Mouse (Mus musculus): ENCODE measurements around the gene Notch1.
A peak's percentile ranks its signal among the peaks of the same experiment; 100 is the strongest.

The Notch1 gene

DNA sequence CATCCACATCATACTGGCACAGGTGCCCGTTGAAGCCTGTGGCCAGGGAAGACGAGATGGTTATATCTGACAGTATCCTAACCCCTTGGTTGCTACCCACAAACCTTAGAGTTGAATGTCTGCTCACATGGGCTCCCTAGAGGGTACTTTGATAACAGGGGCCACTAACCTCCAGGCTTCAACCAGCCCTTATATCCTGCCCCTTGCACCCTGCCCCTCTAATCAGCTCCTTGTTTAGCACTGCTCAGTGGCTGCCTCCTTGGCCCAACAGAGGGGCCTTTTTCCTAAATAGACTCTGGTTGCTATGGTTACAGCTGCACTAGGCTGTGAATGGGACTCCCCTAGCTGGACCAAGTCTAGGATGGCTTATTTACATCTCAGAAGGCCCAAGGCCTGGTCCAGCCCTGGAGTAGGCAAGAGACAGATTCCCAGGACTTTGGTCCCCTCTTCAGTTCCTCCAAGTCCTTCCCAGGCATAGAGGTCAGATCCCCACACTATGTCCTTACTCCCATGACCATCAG lies 37.7 kb downstream of the Notch1 start:
- DNase-seq (ENCODE audit: low read depth), result no peak

DNA sequence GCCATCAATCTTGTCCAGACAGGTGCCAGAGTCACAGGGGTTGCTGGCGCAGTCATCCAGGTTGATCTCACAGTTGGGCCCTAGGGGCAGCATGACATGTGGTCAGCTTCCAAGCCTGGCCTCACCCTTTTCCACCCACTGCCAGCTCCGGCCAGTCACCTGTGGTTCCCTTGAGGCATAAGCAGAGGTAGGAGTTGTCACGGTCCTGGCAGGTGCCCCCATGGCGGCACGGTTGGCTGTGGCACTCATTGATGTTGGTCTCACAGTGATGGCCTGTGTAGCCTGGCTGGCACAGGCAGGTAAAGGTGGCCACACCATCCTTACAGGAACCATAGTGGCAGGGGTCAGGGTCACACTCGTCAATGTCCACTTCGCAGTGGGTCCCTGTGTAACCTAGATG lies 38.6 kb downstream of the Notch1 start:
- no peak for DNase-seq (ENCODE audit: low read depth)

DNA sequence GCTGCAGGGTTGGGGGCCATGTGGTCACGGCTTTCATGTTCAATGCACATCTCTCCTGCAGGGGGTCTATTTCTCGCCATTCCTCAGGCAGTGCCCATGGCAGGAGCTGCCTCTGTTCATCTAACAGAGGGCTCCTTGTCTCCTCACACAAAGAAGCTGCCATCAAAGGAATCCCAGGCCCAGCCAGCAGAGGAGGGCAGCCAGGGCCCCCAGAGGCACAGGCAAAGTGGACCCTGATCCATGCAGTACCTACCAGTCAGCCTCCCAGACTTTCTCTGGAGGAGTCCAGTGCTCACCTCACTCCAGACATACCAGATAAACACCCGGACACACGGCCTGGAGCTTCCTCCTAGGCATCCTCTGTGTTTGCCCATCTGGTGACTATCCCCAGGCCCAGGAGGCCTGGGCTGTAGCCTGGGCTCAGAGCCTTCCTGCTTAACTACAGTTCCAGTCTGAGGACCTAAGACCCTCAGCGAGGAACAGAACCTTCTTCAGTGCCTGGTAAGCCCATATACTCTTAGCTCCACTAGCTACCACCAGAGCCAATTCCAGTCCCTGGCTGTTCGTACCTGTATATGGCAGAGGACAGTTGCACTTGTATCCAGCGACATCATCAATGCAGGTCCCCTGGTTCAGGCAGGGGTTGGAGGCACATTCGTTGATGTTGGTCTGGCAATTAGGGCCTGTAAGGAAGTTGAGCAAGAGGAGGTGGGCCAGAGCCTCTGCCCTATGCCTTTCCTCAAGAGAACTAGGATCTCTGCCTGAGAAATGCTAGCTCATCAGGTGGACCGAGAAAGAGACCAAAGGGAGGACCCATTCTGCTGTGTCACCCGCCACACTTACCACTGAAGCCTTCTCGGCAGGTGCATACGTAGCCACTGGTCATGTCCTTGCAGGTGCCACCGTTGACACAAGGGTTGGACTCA lies 40.7 kb downstream of the Notch1 start:
- DNase-seq (ENCODE audit: low read depth), result no peak

DNA sequence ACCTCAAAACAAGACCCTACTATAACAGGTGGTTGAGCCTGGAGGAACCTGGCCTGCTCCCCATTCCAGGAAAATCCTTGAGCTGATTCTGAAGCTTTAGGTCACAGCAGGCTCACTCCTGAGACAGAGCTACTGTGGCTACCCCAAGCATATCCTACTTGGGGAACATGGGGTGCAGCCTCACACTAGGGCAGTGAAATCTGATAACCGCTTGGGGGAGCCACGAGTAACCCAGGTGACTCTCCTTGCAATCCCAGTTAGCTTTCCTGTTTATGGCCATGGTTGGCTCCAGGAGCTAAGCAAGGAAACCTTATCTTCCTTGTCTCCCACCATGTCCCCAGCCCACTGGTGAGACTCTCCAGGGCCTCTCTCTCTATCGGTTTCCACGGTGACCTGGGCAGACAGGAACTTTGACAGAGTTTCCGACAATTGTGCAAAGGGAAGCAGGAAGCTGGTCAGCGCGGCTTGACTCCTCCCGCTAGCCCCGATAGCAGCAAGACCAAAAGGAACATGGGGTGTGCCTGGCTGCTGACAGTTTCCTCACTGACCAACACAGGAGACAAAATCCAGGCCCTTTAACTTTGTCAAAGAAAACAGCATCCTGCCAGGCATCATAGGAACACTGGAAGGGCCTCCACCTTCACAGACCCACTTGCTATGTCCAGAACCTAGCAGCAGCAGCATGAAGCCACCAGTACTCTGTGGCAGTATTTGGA lies 41.5 kb downstream of the Notch1 start:
- DNase-seq (ENCODE audit: low read depth), result peak; percentile 36

DNA sequence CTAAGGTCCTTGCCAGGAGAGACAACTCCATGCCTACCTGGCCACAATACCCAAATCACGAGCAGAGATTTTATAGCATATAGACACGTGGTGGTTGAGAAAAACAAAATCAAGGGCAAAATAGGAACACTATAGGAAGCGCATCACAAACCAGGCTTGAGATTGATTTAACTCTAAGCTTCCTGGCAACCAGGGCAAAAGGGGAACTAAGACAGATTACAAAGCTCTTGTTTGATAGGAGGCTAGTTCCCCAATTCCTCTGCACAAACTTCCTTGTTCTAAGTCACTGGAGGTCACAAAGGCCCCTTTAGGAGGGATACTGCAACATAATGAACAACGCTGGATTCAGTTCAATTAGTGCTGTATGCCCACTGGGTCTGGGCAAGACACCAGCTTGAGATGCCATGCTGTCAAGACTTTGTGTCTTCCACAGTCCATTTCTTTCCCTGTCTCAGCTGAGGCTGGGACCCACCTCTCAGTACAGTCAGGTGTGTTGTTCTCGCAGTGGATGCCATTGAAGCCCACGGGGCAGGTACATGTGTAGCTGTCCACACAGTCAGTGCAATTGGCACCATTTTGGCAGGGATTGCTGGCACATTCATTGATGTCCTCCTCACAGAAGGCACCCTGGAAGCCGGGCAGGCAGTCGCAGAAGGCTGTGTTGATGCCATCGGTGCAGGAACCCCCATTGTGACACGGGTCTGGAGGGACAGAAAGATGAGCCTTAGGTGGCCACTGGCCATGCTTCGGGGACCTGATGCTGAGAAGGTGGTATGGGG lies 44.0 kb downstream of the Notch1 start:
- no peak for DNase-seq (ENCODE audit: low read depth)

DNA sequence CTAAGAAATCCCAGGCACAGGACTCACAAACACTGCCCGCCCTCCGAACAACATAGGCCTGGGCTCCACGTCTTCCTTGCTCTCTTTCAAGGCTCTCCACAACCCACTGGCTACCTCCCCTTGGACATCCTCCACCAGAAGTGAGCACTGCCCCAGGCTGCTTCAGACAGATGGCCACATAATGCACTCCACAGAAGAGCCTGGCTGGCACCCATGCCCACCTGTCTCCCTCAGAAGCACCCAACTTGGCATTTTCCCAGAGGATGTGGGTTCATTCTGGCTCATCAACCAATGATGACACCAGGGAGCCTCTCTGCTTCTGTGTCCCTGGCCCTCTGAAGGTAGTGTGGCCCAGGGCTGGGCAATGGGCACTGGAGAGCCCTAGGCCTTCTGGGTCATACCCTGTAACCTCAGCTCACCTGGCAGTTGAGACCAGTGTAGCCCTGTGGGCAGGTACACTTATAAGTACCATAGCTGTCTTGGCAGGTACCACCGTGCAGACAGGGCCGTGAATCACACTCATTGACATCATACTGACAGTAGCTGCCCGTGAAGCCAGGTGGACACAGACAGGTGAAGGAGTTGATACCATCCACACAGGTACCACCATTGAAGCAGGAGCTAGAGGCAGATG lies 44.7 kb downstream of the Notch1 start:
- no peak for DNase-seq (ENCODE audit: low read depth)

DNA sequence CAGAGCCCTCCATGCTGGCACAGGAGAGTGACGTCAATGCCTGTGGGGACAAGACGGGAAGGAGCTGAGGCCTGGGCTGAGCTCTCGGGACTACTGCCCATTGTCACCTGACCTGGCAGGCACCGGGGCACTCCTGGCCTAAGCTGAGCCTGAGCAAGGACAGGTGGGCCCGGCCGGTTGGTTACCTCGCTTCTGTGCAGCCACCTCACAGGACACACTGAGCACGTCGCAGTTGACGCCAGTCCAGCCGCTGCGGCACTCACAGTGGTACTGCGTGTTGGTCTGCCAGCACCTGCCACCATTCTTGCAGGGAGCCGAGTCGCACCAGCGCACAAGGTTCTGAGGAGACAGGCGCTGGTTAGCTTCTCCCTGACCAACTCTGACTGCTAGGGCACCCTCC lies 45.5 kb downstream of the Notch1 start:
- no peak for DNase-seq (ENCODE audit: low read depth)

DNA sequence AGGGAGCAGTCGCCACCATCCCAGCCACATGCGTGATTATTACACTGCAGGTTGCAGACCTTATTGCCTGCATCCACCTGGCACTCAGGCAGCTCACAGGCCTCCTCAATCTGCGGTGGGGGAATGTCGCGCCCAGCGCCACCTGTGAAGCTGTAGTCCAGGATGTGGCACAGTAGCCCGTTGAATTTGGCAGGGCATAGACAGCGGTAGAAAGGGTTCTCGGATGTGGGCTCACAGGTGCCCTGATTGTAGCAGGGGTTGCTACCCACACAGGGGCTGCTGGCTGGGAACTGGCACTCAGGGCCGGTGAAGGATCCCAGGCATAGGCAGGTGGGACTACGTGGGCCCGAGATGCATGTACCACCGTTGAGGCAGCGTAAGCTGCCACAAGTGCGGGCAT lies 48.1 kb downstream of the Notch1 start:
- DNase-seq (ENCODE audit: low read depth), result no peak

DNA sequence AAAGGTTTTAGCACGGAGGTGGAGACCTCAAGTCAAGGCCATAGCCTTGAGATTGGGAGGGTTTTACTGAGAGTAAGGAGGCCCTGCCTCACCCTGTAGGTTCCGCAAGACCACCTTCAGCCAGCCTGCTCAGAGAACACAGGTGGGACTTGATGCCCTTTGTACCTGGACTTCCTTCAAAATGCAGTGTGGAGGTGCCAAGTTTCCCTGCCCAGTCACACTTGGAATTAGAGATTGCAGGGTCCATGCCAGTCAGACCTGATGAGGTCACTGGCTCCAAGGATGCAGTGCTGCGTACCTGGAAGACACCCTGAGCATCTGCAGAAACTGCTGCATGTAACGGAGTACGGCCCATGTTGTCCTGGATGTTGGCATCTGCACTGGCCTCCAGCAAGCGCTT lies 53.1 kb downstream of the Notch1 start:
- DNase-seq (ENCODE audit: low read depth), result no peak

DNA sequence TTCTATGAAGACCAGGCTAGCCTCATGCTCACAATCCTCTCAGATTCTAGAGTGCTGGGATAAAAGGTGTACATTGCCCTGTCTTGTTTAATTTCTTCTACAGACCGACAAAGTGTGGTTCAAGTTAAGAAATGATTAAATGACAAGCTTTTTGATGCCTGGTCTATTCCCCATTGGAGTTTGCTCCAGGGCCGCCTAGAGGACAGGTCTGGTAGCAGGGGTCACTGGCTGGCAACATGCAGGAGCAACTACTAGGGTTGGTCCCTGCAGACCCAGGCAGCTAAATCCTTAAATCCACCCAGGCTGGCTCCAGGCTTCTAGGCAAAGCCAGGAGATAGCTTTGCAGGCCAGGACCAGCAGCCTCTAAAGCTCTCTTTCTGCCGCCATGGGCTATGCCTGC lies 53.5 kb downstream of the Notch1 start:
- no peak for DNase-seq (ENCODE audit: low read depth)

DNA sequence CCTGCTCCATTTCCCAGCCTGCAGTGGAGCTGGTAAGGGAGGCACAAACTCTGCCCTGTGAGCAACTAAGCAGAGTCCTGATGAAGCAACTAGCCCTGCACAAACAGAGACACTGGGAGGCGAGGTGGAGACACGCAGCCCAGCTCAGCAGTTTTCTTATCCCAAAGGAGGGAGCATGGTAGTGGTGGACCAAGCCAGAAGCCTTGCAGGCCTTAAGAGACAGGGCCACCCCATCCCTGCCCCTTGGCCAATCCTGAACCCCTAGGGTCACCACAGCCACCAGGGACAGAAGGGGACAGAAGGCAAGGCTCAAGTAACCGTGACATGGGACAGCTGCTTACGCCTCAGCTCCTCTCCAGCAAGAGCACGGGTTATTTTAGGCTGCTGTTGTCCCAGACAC lies 54.8 kb downstream of the Notch1 start:
- no peak for DNase-seq (ENCODE audit: low read depth)

DNA sequence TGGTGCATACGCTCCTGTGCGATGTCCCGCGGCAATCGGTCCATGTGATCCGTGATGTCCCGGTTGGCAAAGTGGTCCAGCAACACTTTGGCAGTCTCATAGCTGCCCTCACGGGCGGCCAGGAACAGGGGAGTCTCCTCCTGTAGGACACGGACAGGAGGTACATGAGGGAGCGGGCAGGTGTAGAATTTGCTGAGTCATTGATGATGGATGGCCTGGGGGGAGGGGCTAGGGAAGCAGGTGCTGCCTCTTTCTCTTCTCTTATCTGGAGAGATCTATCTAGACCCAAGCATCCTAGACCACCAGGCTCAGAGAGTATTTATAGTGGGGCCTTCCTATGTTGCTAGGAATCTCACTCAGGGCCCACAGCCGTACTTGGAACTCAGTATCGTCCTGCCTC lies 55.6 kb downstream of the Notch1 start:
- no peak for DNase-seq (ENCODE audit: low read depth)

DNA sequence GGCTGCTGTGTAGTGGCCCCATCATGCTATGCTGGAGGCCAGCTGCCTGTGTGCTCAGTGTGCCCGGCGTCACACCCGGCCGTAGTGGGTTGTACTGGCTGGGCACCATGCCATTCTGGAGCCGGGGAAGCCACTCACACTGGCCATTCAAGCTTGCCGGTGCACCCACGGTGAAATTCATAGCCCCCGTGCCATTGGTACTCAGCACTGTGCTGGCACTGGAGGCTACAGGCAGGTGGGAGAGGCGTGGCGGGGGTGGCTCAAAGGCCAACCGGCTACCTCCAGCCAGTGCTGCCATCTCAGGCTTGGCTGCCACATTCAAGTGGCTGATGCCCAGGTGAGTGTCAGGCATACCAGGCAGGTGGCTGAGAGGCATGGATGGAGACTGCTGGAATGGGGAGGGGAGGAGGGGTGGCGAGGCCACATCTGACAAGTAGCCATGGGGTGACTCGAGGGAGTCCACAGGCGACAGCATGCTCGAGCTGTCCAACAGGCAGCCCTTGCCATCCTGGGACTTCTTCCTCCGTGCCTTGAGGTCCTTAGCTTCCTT lies 56.3 kb downstream of the Notch1 start:
- DNase-seq (ENCODE audit: low read depth), result no peak

DNA sequence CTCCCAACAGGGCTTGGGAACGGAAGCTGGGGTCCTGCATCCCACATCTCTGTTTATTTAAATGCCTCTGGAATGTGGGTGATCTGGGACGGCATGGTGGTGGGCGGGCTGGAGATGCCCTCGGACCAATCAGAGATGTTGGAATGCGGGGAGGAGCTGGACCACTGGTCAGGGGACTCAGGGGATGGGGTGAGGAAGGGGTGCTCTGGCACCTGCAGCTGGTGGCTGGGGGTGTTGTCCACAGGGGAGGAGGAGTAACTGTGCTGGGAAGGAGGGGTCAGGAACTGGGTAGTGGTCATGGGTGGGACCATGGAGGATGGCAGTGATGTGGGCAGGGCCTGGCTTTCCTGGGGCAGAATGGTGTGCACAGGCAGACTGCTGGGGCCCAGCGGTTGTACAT lies 57.0 kb downstream of the Notch1 start:
- no peak for DNase-seq (ENCODE audit: low read depth)

DNA sequence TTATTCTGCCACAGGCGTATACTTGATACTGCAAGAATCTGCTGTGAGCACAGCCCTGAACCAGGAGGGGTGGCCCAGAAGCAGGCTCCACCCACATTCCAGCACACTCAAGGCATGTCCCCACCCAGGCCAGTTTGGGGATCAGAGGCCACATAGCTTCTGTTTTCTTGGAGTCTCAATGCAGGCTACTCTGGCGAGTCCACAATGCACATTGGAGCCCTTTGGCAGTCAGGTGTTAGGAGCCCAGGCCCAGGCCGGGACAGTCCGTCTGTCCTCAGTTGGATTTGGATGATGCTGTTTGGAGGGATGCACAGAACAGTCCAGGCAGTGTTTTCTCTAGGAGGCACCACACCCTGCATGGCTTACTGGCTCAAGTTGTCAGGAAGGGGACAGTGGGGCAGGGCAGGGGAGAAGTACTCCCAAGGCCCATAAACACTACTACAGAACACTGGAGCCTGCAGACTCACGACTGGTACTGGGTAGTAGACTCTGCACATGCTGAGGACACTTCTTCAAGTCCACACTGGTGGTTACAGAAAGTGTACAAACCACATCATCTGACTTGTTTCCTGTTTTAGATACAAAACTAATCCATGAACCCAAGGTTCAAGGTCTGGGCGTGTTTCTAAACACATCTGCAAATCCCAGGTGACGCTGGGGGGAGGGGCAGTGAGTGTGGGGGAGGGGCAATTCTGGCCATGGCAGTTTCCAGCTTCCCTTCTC lies 57.9 kb downstream of the Notch1 start:
- peak; percentile 47 for DNase-seq (ENCODE audit: low read depth)

DNA sequence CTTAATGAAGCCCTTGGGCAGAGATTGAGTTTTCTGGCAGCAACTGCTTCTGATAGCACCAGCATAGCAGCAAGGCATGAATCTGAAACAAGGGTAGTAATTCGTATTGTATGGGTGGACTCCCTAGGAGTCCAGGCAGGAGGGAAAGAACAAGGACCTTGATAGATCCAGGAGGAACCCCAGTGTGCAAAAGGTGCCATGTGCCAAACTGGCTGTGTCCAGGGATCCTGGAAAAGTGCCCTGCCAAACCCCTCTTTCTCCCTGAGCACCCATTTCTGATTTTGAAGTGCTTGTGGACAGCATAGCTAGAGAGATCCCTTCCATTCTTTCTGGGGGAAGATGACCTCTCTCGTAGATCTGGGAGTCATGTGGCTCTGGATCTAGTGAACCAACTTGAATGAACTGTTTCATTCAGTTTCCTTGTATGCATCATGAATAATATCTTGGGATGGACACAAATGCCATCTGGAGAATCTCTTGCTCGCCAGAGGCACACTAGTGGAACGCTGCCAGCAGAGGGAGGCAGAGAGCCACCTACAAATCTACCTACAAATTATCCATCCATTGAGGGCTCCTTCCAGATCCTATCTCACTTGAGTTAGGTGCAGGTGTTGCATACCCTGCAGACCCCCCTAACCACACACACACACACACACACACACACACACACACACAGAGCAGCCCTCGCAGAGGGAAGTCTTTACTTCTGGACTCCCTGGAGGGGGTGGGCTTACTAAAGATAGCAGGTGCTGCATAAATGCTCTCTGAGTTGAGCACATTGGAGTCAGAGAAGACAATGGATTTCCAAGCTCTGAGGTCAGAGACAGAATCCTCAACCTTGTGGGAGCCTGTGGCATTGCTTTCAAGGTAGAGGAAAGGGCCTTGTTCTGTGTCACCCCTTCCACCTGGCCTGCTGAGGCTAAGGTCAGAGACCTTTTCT lies 67.1 kb downstream of the Notch1 start:
- DNase-seq (ENCODE audit: low read depth), result peak; percentile 88

DNA sequence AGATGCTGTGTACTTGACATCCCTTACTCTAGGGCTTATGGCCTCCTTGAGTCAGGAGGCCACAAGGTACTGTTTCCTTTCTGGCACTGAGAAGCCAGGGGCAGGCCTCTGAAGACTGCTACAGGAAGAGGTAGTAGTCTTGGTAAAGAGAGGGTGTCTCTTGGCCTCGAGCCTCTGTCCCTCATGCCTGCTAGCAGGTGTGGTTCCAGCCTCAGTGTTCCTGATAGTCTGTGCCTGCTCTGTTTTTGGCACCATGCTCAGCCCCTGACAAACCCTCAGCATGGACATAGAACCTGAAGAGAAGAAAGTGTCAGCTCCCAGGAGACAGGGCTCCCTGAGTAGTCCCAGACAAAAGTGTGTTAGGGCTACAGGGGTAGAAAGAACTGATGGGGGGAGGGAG lies 69.0 kb downstream of the Notch1 start:
- DNase-seq (ENCODE audit: low read depth), result no peak

DNA sequence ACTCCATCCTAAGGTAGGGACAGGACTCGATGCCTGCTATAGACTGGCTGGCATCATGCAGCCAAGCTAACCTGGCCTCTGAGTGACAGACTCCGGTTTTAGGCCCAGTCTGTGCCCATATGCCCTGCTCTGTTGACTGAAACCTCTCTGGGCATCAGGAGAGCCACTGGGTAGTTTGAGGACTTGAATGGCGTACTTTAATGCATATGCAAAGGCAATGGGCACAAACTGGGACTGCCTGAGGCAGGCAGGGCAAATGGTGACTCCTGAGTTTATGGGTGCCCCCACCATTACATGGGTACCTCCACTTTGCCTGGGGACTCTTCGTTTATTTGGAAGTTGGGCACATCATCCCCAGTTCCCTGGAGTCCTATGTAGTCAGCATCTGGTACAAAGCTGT lies 69.8 kb downstream of the Notch1 start:
- DNase-seq (ENCODE audit: low read depth), result no peak

DNA sequence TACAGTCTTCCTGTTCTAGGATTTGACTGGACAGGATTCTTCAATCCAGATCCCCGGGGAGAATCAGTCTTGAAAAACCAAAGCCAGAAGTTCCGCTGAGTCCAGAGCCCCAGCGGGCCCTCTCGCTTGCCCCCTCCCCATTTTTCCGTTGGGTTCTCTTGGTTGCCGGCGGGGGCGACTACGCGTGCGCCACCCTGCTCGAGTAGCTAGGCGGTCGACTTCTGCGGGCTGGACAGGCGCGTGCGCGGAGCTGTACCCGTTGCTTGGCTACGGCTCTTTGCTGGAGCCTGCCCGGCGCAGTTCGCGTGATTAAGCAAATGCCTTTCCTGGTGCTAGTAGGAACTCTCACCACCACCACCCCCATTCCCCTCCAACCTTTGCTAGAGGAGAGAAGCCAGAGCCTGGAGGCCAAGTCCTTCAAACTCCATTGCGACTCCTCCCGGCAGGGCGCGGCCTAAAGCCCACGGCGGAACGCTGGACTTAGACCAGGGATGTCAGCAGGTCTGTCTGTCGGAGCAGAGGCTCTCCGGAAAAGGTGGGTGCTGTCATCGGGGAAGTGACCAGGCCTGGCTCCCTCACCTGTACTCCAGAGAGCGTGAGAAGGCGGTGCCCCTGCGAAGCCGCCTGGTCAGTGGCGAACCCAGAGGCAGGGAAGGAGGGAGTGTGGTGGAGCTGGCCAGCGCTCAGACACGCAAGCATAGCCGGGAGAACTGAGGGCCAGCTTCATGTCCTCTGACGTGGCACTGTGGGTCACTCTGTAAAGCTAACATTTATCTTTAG lies 70.6 kb downstream of the Notch1 start:
- peak; percentile 95 for DNase-seq (ENCODE audit: low read depth)
